Mouse (Mus musculus): ENCODE measurements at regions not wholly inside any gene's neighbourhood (a gene's known extent, or its start where the extent isn't known, plus 50 kb on each side); places are given as distances from the start of the nearest gene placed in this dataset.

- TF ChIP-seq CTCF (IDR thresholded peaks at IDR 0.05) (no peak), POLR2A (IDR thresholded peaks at IDR 0.05; ENCODE audit: insufficient read depth, low read depth, low read length) (no peak)
These were observed 275.7 kb downstream of the Atp23 start for GRCm38 (mm10) chr10:126625466-126625865.

Data from heart, adult 2 months (tissue).